17 mouse cellular contexts compared by ENCODE assay signal in genomic region chr4:35092457-35092856, GRCm38 (mm10). TPM values are rescaled to one million over a fixed set of nuclear protein-coding genes. Genes with fewer than 3 reads are reported as not detected.
"Had no signal": no experiment of that assay in that cellular context is flagged by ENCODE, and none has a peak within 500 bp of the region (broad histone marks: within the 10 kb centered on the region; RNA-seq: fewer than 3 reads in every experiment).

No protein-coding gene starts in this region.

- H3K4me3 ChIP-seq: hindbrain, embryonic 15.5 days; limb, embryonic 12.5 days; midbrain, embryonic 10.5 days; midbrain, embryonic 15.5 days; neural tube, embryonic 12.5 days had no signal

- H3K9ac ChIP-seq: hindbrain, embryonic 15.5 days; limb, embryonic 12.5 days; liver, embryonic 14.5 days; midbrain, embryonic 15.5 days; neural tube, embryonic 12.5 days had no signal

- DNase-seq: kidney, postnatal 10 days; layer of hippocampus, adult 9-11 months; lung, postnatal 36 days; spleen, adult 18-20 months; thymus, postnatal 36 days had no signal

- H3K27ac ChIP-seq: hindbrain, embryonic 15.5 days; limb, embryonic 12.5 days; liver, embryonic 14.5 days; midbrain, embryonic 10.5 days; midbrain, embryonic 15.5 days; neural tube, embryonic 12.5 days had no signal

- H3K27me3 ChIP-seq: hindbrain, embryonic 15.5 days; limb, embryonic 12.5 days; midbrain, embryonic 15.5 days; neural tube, embryonic 12.5 days had no signal

- H3K9me3 ChIP-seq: hindbrain, embryonic 15.5 days; limb, embryonic 12.5 days; midbrain, embryonic 10.5 days; midbrain, embryonic 15.5 days; neural tube, embryonic 12.5 days had no signal

- H3K4me1 ChIP-seq: midbrain, embryonic 15.5 days; neural tube, embryonic 12.5 days had no signal

- H3K36me3 ChIP-seq: hindbrain, embryonic 15.5 days; limb, embryonic 12.5 days; midbrain, embryonic 15.5 days; neural tube, embryonic 12.5 days had no signal

- H3K4me2 ChIP-seq: hindbrain, embryonic 15.5 days; limb, embryonic 12.5 days; midbrain, embryonic 15.5 days; neural tube, embryonic 12.5 days had no signal

- ATAC-seq: midbrain, embryonic 15.5 days had no signal

RNA-seq across cellular contexts. Expression of gene Ifnk, which starts 59.4 kb away (rescaled TPM):
- total RNA-seq: left cerebral cortex, postnatal 36 days; megakaryocyte progenitor cell, adult 5-6 weeks; monocyte, adult 5-6 weeks; neutrophil, adult 5-6 weeks had no signal
- polyA plus RNA-seq: large intestine, adult 2 months; liver, embryonic 14.5 days; lung, embryonic 16.5 days; midbrain, embryonic 15.5 days; neural tube, embryonic 12.5 days had no signal
